Mouse (Mus musculus) hindbrain, embryonic 13.5 days (tissue): Measurements from ENCODE around the gene Nkain4. TPM values are rescaled to one million over a fixed set of nuclear protein-coding genes. Genes with fewer than 3 reads are reported as not detected.

ENCODE experiments used
- ATAC-seq: fragments of 200-750 bp; cut with Nextera tagmentation; 2 replicates; pipeline ENCODE4 v1.8.0; 2017; ENCODE audit warnings: moderate TSS enrichment; ENCODE audit not compliant: low FRiP score
- H3K27ac ChIP-seq: fragments of 300-500 bp; sonication (generic); 2 replicates; pipeline ENCODE4 v1.5.1; 2015; ENCODE audit warnings: inconsistent platforms, mild to moderate bottlenecking, moderate library complexity
- H3K27me3 ChIP-seq: fragments of 300-500 bp; sonication (generic); 2 replicates; pipeline ENCODE4 v1.6.1; 2015; ENCODE audit warnings: mild to moderate bottlenecking, inconsistent platforms
- H3K36me3 ChIP-seq: fragments of 300-500 bp; sonication (generic); 2 replicates; pipeline ENCODE4 v1.6.1; 2015; ENCODE audit warnings: mild to moderate bottlenecking, inconsistent platforms
- H3K4me1 ChIP-seq: fragments of 300-500 bp; sonication (generic); replicated peaks from 2 replicates; pipeline ENCODE4 v1.6.1; 2015; ENCODE audit warnings: inconsistent platforms
- H3K4me2 ChIP-seq: fragments of 300-500 bp; sonication (generic); 2 replicates; pipeline ENCODE4 v1.6.1; 2015; ENCODE audit warnings: inconsistent platforms, mild to moderate bottlenecking, moderate library complexity
- H3K4me3 ChIP-seq: fragments of 300-500 bp; sonication (generic); 2 replicates; pipeline ENCODE4 v1.5.1; 2015; ENCODE audit warnings: mild to moderate bottlenecking, inconsistent platforms
- H3K9ac ChIP-seq: fragments of 300-500 bp; sonication (generic); 2 replicates; pipeline ENCODE4 v1.6.1; 2015; ENCODE audit warnings: mild to moderate bottlenecking, inconsistent platforms
- H3K9me3 ChIP-seq: fragments of 300-500 bp; sonication (generic); 2 replicates; pipeline ENCODE4 v1.6.1; 2016; ENCODE audit warnings: inconsistent platforms
- WGBS: fragments of 180-500 bp; shearing (Covaris S2); methylation state at CpG from one replicate; pipeline ENCODE4 v1.1.7; 2015; 5-methylcytosine and 5-hydroxymethylcytosine counted together
- microRNA-seq: library from miRNA; unstranded; fragments of <30 nt; microRNA quantifications from one replicate; pipeline ENCODE4, GENCODE M21; 2016
- polyA plus RNA-seq: library from polyadenylated mRNA; unstranded; fragments of >200 nt; fragmentation: Nextera tagmentation; extraction: Ambion mirVana; gene quantifications from 2 replicates; pipeline ENCODE4 v1.2.1, GENCODE M21; 2015

Gene Nkain4
- polyA plus RNA-seq, 1 experiment from 2014 or later = 106 TPM

DNA sequence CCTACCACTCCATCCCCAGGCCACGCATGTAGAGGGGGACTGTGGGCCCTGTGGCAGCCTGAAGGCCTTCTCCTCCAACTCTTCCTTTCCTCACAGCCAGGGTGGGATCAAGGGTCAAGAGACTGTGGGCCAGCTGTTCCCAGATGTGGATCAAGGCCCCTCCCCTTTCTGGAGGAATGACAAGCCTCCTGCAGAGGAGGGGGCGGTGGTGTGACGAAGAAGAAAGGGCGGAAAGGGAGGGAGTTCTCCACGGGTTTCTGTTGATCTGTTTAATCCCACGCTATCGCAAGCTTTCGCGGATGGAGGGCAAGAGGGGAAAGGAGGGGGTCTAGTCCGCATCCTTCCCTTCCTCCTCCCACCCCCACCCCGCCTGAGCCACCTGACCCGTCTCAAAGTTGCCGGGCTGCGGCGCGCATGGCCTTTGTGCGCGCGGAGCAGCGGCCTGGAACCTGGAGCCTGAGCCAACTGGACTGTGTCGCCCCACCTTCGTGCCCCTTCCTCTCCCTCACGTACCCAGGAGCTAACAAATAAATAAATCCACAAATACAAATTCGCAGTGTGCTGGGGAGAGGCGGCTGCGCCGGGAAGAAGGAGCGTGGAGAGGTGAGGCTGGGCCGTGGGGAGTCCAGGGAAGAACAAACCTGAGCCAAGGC is 64.0 kb downstream of the Nkain4 start:
- peak overlapping the region; percentile 100 for H3K9ac ChIP-seq
- peaks cover 79% of the 10 kb centered on the region for H3K4me1 ChIP-seq
- H3K4me3 ChIP-seq = peak overlapping the region; percentile 85
- H3K27ac ChIP-seq = peak overlapping the region; percentile 100
- 2% methylated on average over 26 of the region's 29 CpGs for WGBS
- H3K9me3 ChIP-seq = no peaks in the 10 kb centered on the region
- peak overlapping the region; percentile 74 for H3K4me2 ChIP-seq
- no peak for ATAC-seq
- H3K27me3 ChIP-seq = peaks cover 20% of the 10 kb centered on the region
- 0 out of 2 replicates have a peak, but pooled peaks cover 3% of the 10 kb centered on the region for H3K36me3 ChIP-seq

DNA sequence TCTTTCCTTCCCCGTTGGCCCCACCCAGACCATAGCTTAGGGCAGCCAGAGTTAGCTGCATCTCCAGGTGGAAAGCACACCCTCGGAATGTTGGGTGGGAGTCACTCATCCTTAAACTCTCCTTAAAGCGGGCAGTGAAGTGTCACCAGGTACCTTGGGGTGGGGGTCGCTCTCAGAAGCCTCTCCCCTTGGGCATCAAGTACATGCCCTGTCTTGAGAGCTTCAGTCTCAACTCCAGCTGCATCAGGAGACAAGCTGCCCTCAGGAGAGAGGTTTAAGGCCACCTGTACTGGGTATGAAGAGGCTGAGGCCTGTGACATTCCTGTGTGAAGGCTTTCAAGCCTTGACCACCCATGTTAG is 64.6 kb downstream of the Nkain4 start:
- Histone ChIP-seq H3K36me3 (no peaks in the 10 kb centered on the region), H3K27me3 (peaks cover 20% of the 10 kb centered on the region), H3K4me2 (peak overlapping the region; percentile 74), H3K4me3 (peak overlapping the region; percentile 85; the same call in 1 of the 2 replicates), H3K9me3 (no peaks in the 10 kb centered on the region), H3K27ac (peak overlapping the region; percentile 100), H3K9ac (peak overlapping the region; percentile 100), H3K4me1 (peaks cover 77% of the 10 kb centered on the region)
- ATAC-seq = no peak
- whole genome bisulfite sequencing = 8% methylated on average over 4 of the region's 4 CpGs

DNA sequence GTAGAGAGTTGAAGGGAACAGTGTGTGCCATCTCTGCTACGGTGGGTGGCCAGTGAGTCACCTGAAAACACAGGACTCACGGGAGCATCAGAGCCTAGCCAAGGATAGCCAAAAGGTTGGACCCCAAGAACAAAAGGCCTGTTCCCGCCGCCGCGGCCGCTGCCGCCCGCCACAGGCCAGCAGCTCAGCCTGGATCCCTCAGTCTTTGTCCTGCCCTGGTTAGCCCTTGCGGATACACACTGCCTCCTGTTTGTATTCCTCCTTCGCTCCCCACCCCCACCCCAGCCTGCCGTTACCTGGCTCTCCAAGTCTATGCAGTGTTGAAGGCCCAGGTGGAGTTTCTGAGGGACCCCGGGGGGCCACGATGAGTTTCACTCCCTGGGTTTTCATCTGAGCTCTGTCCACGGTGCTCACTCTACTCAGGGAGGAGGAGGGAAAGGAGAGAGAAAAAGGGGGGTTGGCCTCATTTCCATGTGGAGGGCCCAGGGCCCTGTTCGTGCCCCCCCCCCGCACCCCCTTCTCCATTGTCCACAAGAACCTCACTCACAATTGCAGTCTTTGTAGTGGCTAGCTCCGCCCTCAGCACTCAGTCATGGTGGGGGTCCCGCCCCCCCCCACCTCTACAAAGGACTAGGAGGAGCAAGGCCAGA is 65.1 kb downstream of the Nkain4 start:
- peak overlapping the region; percentile 74 for H3K4me2 ChIP-seq
- peaks cover 20% of the 10 kb centered on the region for H3K27me3 ChIP-seq
- peak overlapping the region; percentile 100 for H3K9ac ChIP-seq
- ATAC-seq = no peak
- no peaks in the 10 kb centered on the region for H3K36me3 ChIP-seq
- peak overlapping the region; percentile 20 for H3K4me3 ChIP-seq
- peaks cover 77% of the 10 kb centered on the region for H3K4me1 ChIP-seq
- no peaks in the 10 kb centered on the region for H3K9me3 ChIP-seq
- 3% methylated on average over 19 of the region's 19 CpGs for WGBS
- H3K27ac ChIP-seq = peak overlapping the region; percentile 100

DNA sequence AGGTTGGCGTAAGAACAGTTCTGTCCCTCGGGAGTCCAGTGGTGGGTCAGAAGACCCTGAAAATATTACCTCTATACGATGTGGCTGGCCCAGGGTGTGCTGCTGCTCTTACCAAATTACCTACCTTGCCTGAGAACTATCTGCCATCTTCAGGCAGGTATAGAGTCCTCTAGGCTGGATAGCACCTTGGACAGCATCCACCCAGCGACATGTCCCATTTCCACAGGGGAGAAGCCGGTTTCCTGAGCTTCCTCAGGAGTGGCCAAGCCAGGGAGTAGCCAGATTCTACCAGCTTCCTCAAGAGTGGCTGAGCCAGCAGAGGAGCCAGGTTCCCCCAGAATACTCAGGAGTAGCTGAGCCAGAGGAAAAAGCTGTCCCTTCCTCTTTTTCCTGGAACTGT is 69.2 kb downstream of the Nkain4 start:
- H3K36me3 ChIP-seq = no peaks in the 10 kb centered on the region
- peaks cover 61% of the 10 kb centered on the region for H3K4me1 ChIP-seq
- no peak overlapping the region for H3K9ac ChIP-seq
- H3K9me3 ChIP-seq = no peaks in the 10 kb centered on the region
- H3K27me3 ChIP-seq = peaks cover 2% of the 10 kb centered on the region
- no peak overlapping the region for H3K4me3 ChIP-seq
- ATAC-seq = no peak
- H3K27ac ChIP-seq = no peak overlapping the region
- H3K4me2 ChIP-seq = no peak overlapping the region
- 76% methylated on average over 5 of the region's 5 CpGs for WGBS

Small RNA genes lying within 50 kb of the gene (microRNA-seq; reads per million reads assigned to microRNA genes)
- 2.1 reads per million for gene Mir124a-3

Other genes starting within 250 kb of the Nkain4 start
- 27.6 and 29.7 TPM in 2 replicates for gene Dido1, start 244.7 kb downstream of the Nkain4 start, polyA plus RNA-seq
- 56.6 and 58.7 TPM in 2 replicates for gene Gid8, start 244.6 kb downstream of the Nkain4 start, polyA plus RNA-seq
- gene Slc17a9, start 229.4 kb downstream of the Nkain4 start, polyA plus RNA-seq = 0.19 and 0.83 TPM in 2 replicates
- 1.2 and 2.5 TPM in 2 replicates for gene Bhlhe23, start 177.8 kb downstream of the Nkain4 start, polyA plus RNA-seq
- 42.2 and 47.6 TPM in 2 replicates for gene Ythdf1, start 33.8 kb downstream of the Nkain4 start, polyA plus RNA-seq
- gene Birc7, start 25.7 kb downstream of the Nkain4 start, polyA plus RNA-seq = 0.17 and 0.35 TPM in 2 replicates
- 101 and 107 TPM in 2 replicates for gene Arfgap1, start 12.5 kb upstream of the Nkain4 start, polyA plus RNA-seq
- 0.61 and 0.78 TPM in 2 replicates for gene Col20a1, start 31.8 kb upstream of the Nkain4 start, polyA plus RNA-seq
- 33.6 and 37.0 TPM in 2 replicates for gene Chrna4, start 88.8 kb upstream of the Nkain4 start, polyA plus RNA-seq
- 50.0 and 53.9 TPM in 2 replicates for gene Kcnq2, start 180.6 kb upstream of the Nkain4 start, polyA plus RNA-seq
- gene Eef1a2, start 202.3 kb upstream of the Nkain4 start, polyA plus RNA-seq = 6.4 and 6.7 TPM in 2 replicates
- 444 TPM in 2 replicates for gene Ppdpf, start 232.5 kb upstream of the Nkain4 start, polyA plus RNA-seq
- not detected in 2 replicates for gene Ptk6, start 248.1 kb upstream of the Nkain4 start, polyA plus RNA-seq